Mouse (Mus musculus) urinary bladder, postnatal 36 days (tissue): Measurements from ENCODE around the gene Rhoh.

Experiments used
- DNase-seq, 2 experiments: peaks; one replicate each; pipeline ENCODE4 v3.0.0; 2022; ENCODE audit warnings: low spot score in 2 of 2, mixed read lengths in 1 of 2

Rhoh gene

DNA sequence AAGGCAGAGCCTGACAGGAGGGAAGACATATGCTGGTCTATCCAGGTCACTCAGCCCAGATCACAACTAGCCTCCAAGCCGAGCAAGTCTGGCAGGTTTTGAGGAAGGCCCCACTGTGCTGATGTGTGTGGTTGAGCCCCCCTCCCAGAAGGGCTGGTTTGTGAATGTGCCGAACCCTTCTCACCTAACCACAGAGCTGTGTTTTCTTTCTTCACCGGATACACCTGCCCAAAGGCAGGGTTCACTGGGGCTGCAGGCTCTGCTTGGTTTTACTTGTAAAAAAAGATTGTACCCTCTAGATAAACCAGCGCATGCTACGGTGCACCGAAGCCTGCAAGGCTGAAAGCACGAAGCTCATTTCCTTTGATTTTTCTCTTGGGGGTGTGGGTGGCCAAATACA, 68.1 kb downstream of the Rhoh start:
- no peak for DNase-seq

- no peak for DNase-seq
These were observed 69.2 kb downstream of the Rhoh start for GRCm38 (mm10) chr5:65930171-65930570.

- DNase-seq, result no peak
These were observed 72.2 kb downstream of the Rhoh start for GRCm38 (mm10) chr5:65933258-65933657.

- DNase-seq, result no peak
These were observed 72.8 kb downstream of the Rhoh start for GRCm38 (mm10) chr5:65933764-65934163.

- no peak for DNase-seq
These were observed 73.8 kb downstream of the Rhoh start, which contains the start of gene Chrna9 for GRCm38 (mm10) chr5:65934783-65935182. Gene Chrna9, plus strand, starts transcription at chr5:65934921.

DNA sequence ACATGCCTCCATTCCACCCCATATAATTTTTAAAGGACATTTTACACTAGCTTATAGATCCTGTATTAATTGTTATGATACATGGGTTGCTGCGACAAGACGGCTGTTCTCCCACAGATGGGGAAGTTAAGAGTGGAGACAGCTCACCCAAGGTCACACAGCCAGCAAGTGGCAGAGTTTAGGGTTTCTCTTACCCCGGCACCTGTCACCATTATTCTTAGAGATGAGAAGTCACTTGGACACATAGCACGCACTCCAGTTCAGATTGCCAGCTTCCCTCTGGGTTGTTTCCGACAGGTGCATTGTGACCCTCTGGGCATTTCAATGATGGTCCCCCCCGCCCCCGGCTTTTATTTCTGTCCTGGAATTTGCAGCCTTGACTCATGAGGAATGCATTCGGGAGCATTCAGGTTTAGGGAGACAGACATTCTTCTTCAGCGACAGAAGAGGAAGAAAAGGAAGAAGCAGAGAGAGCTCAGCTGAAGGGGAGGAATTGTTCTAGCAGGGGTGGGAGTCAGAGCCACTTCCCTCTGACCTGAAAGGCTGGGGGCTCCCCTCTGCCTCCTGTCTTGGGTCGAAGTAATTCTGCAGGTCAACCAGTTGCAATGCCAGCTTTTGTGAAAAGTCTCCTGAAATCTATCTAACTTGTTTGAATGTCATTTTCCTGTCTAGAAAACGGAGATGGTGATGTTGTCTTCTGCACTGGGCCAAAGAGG, 76.2 kb downstream of the Rhoh start:
- DNase-seq, result no peak

DNA sequence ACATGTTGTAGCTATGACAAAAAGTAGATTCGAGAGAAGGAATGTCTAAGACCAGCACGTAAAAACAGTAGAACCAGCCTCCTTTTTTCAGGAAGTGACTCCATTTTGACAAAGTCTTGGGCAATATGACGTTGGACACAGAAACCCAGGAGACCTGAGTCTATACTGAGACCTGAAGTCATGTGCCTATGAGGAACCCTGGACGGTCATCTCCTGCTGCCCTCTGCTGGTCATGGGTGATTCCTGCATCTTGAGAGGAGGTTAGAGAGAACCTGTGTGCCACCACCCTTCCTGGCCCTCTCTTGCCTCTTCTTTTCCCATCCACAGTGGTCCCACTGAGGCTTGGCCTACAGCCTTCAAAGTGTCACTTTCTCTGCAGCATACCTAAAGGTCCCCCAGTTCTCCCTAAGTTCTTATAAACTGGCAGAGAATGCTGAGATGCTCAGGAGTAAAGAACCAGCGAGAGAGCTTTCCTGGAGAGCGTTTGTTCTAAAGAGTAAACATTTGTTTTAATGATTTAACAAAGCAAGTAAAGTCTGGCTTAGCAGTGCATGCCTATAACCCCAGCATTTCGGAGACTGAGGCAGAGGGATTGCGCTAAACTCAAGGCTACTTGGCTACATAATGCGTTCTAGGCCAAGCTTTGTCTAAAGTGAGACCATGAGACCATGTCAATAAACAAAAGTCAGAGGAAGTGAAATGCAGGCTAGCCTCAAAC, 77.1 kb downstream of the Rhoh start:
- peak; percentile 78 to 82 for DNase-seq

- no peak for DNase-seq
These were observed 80.1 kb downstream of the Rhoh start for GRCm38 (mm10) chr5:65941145-65941544.
